Comparison of ENCODE assay signal across 10 mouse cellular contexts in genomic region chr2:4474539-4474937, GRCm38 (mm10).
DNase-seq lines count a peak whose midpoint lies in the region; ATAC-seq and TF ChIP-seq lines count a peak whose summit lies in the region.
"Had no signal": no experiment of that assay in that cellular context is flagged by ENCODE, and none has a peak within 500 bp of the region (broad histone marks: within the 10 kb centered on the region; RNA-seq: fewer than 3 reads in every experiment).

No protein-coding gene starts in this region.

- peaks cover 18% of the 10 kb centered on the region for H3K4me1 ChIP-seq in kidney, embryonic 15.5 days
- peaks cover 9% of the 10 kb centered on the region; the same call in 1 of the 2 replicates for H3K4me1 ChIP-seq in kidney, embryonic 14.5 days (ENCODE audit: control insufficient read depth, insufficient read depth, low read length)
- peaks cover 6% of the 10 kb centered on the region; the same call in 1 of the 2 replicates for H3K4me1 ChIP-seq in forebrain, postnatal 0 days (ENCODE audit: insufficient read depth)
- H3K4me1 ChIP-seq in lung, embryonic 15.5 days: peaks cover 15% of the 10 kb centered on the region
- H3K4me1 ChIP-seq in thymus, adult 2 months (replicated peaks; ENCODE audit: control insufficient read depth, insufficient read depth, low read length): no peaks in the 10 kb centered on the region

- TF ChIP-seq CTCF in forebrain, postnatal 0 days (IDR thresholded peaks at IDR 0.05; ENCODE audit: low read depth): peak; percentile 28; the same call in 1 of the 2 replicates
- no peak for TF ChIP-seq CTCF in thymus, adult 2 months (IDR thresholded peaks at IDR 0.05; ENCODE audit: borderline replicate concordance, control insufficient read depth, extremely low read depth, insufficient read depth, low read length, poor library complexity)

- no peak for TF ChIP-seq POLR2A in thymus, adult 2 months (IDR thresholded peaks at IDR 0.05; ENCODE audit: control insufficient read depth, extremely low read depth, insufficient read depth, low read length, poor library complexity)

- no peaks in the 10 kb centered on the region for H3K27me3 ChIP-seq in kidney, embryonic 15.5 days
- no peaks in the 10 kb centered on the region for H3K27me3 ChIP-seq in kidney, embryonic 14.5 days (ENCODE audit: control insufficient read depth, insufficient read depth, low read length)
- H3K27me3 ChIP-seq in forebrain, postnatal 0 days (ENCODE audit: insufficient read depth, low read length): no peaks in the 10 kb centered on the region
- no peaks in the 10 kb centered on the region for H3K27me3 ChIP-seq in lung, embryonic 15.5 days
- no peaks in the 10 kb centered on the region for H3K27me3 ChIP-seq in thymus, adult 2 months (ENCODE audit: control insufficient read depth, insufficient read depth, low read length)
- H3K27me3 ChIP-seq: embryonic facial prominence, embryonic 13.5 days; Patski had no signal

- H3K9ac ChIP-seq in kidney, embryonic 15.5 days: no peak overlapping the region
- H3K9ac ChIP-seq in kidney, embryonic 14.5 days (ENCODE audit: low read depth, low read length): no peak overlapping the region
- no peak overlapping the region for H3K9ac ChIP-seq in forebrain, postnatal 0 days
- H3K9ac ChIP-seq in lung, embryonic 15.5 days: no peak overlapping the region
- H3K9ac ChIP-seq: embryonic facial prominence, embryonic 13.5 days had no signal

- H3K9me3 ChIP-seq in kidney, embryonic 15.5 days (replicated peaks): no peaks in the 10 kb centered on the region
- no peaks in the 10 kb centered on the region; the same call in 1 of the 2 replicates for H3K9me3 ChIP-seq in kidney, embryonic 14.5 days (ENCODE audit: control insufficient read depth, low read length)
- no peaks in the 10 kb centered on the region for H3K9me3 ChIP-seq in forebrain, postnatal 0 days (ENCODE audit: low read length)
- no peaks in the 10 kb centered on the region for H3K9me3 ChIP-seq in lung, embryonic 15.5 days
- H3K9me3 ChIP-seq: embryonic facial prominence, embryonic 13.5 days had no signal

- H3K4me2 ChIP-seq in kidney, embryonic 15.5 days: no peak overlapping the region
- no peak overlapping the region for H3K4me2 ChIP-seq in kidney, embryonic 14.5 days (replicated peaks; ENCODE audit: low read depth, low read length)
- no peak overlapping the region for H3K4me2 ChIP-seq in forebrain, postnatal 0 days (ENCODE audit: low read depth)
- H3K4me2 ChIP-seq in lung, embryonic 15.5 days: no peak overlapping the region
- H3K4me2 ChIP-seq: embryonic facial prominence, embryonic 13.5 days had no signal

- no peak overlapping the region for H3K4me3 ChIP-seq in kidney, embryonic 15.5 days (replicated peaks)
- H3K4me3 ChIP-seq in kidney, embryonic 14.5 days (ENCODE audit: low read length): no peak overlapping the region
- no peak overlapping the region for H3K4me3 ChIP-seq in forebrain, postnatal 0 days (ENCODE audit: low read depth, low read length)
- H3K4me3 ChIP-seq in lung, embryonic 15.5 days: no peak overlapping the region
- H3K4me3 ChIP-seq in thymus, adult 2 months (ENCODE audit: control insufficient read depth, insufficient read depth, low read length): no peak overlapping the region
- H3K4me3 ChIP-seq: embryonic facial prominence, embryonic 13.5 days had no signal

- H3K36me3 ChIP-seq in kidney, embryonic 15.5 days: 0 out of 2 replicates have a peak, but pooled peaks cover 4% of the 10 kb centered on the region
- no peaks in the 10 kb centered on the region for H3K36me3 ChIP-seq in kidney, embryonic 14.5 days (ENCODE audit: control insufficient read depth, insufficient read depth, low read length)
- peaks cover 16% of the 10 kb centered on the region for H3K36me3 ChIP-seq in forebrain, postnatal 0 days (ENCODE audit: insufficient read depth)
- H3K36me3 ChIP-seq in lung, embryonic 15.5 days: no peaks in the 10 kb centered on the region
- H3K36me3 ChIP-seq in thymus, adult 2 months (ENCODE audit: control insufficient read depth, insufficient read depth, low read length): no peaks in the 10 kb centered on the region

- peak; percentile 37 to 42 for DNase-seq in cerebellum, postnatal 14 days
- DNase-seq in cerebellum, postnatal 25 days: no peak
- DNase-seq in forebrain, postnatal 0 days: no peak
- DNase-seq in thymus, adult 2 months: no peak
- no peak for DNase-seq in embryo, embryonic 9.5 days (ENCODE audit: extremely low spot score)

- no peak for ATAC-seq in kidney, embryonic 15.5 days (replicated peaks; ENCODE audit: low FRiP score)
- ATAC-seq in kidney, embryonic 14.5 days (ENCODE audit: low FRiP score, low TSS enrichment): no peak
- no peak for ATAC-seq in forebrain, postnatal 0 days
- no peak for ATAC-seq in lung, embryonic 15.5 days (ENCODE audit: borderline replicate concordance, extremely low read depth, low FRiP score, low TSS enrichment)
- ATAC-seq: Patski had no signal

- H3K27ac ChIP-seq in kidney, embryonic 15.5 days: 0 out of 2 replicates have a peak overlapping the region, but pooled peaks have one; percentile 0
- no peak overlapping the region for H3K27ac ChIP-seq in kidney, embryonic 14.5 days (ENCODE audit: low read depth, low read length)
- H3K27ac ChIP-seq in forebrain, postnatal 0 days (ENCODE audit: low read depth, low read length): peak overlapping the region; percentile 35; the same call in 1 of the 2 replicates
- peak overlapping the region; percentile 56 for H3K27ac ChIP-seq in lung, embryonic 15.5 days
- H3K27ac ChIP-seq in thymus, adult 2 months (ENCODE audit: control insufficient read depth, insufficient read depth, low read length): no peak overlapping the region
- H3K27ac ChIP-seq: embryonic facial prominence, embryonic 13.5 days had no signal

Comparison
In these comparisons a context has a peak if more than half of its experiments do, and no peak if none do; other contexts are left out.
1. DNase-seq: peak in cerebellum, postnatal 14 days (2 of 2); none in cerebellum, postnatal 25 days (0 of 2), forebrain, postnatal 0 days (single experiment), thymus, adult 2 months (single experiment) and embryo, embryonic 9.5 days (single experiment).
2. H3K27ac ChIP-seq: peak in kidney, embryonic 15.5 days (single experiment), forebrain, postnatal 0 days (single experiment) and lung, embryonic 15.5 days (single experiment); none in kidney, embryonic 14.5 days (single experiment) and thymus, adult 2 months (single experiment).